Mouse (Mus musculus) colon, adult 2 months (tissue): Measurements from ENCODE around the gene Tex48. TPM values are rescaled to one million over a fixed set of nuclear protein-coding genes. Genes with fewer than 3 reads are reported as not detected.

Experiments
- polyA plus RNA-seq: library from polyadenylated mRNA; depleted of rRNA; stranded (reverse); fragments of >200 nt; gene quantifications from 2 replicates; pipeline ENCODE4 v1.2.3, GENCODE M21; 2012; rRNA removed

Gene Tex48
- polyA plus RNA-seq, result not detected in 2 replicates

DNA sequence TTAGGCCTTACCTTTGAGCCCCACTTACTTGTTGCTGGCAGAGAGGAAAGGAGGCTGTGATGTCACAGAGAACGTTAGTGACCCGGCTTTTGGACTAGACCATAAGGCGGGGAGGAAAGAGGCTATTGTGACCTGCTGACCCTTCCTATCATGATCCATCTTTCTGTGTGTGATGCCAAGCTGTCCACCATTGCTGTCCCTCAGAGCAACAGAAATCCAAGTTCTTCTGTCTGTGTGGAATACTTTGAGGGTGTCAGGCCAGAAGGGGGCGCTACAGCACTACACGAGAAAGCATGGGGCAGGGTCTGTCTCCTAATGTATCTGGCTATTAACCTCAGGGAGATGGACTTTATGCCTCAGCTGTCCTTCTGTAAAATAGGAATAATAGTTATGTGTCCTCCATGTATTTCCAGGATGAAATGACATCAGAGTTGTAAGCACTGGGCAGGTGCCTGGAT, at the start of gene Tex48:
Tex48 (minus strand) TSS at position 51 of the 458 bp plus-strand sequence.

DNA sequence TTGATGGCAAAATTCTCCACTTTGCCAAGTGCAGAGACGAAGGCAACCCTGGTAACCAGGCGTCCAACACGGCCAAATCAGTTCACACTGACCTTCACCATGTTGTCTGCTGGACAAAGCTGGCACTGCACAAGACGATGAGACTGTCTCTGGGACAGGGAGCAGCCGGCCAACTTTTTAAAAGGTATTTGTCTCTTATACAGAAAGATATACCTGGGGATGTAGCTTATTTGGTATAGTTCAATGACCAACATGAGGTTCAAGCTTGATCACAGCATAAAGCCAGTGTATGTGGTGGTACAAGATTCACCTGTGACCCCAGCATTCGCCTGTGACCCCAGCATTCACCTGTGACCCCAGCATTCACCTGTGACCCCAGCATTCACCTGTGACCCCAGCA, 41.1 kb upstream of the Tex48 start, which contains the start of gene Gm11214:
Gm11214 (minus strand) TSS at position 101 of the 400 bp plus-strand sequence.

DNA sequence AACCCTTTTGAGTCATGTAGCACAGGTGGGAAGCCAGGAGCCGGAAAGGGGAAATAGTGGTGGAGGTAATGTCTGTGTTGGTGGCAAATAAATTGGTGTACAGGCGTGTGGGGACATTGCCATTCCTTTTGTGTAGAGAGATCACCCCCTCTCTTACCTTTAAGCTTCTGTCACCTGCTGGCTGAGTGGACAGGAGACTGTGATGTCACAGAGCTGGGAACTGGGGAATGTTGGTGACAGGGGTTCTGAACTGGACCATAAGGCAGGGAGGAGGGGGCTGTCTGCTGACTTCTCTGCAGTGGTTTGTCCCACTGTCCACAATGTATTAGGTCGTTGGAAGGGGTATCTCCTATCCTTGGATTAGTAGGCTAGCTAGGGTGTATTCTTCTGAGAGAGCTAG, 17.3 kb downstream of the Tex48 start, which contains the start of gene Gm11213:
Gm11213 (minus strand) TSS at position 317 of the 400 bp plus-strand sequence.

DNA sequence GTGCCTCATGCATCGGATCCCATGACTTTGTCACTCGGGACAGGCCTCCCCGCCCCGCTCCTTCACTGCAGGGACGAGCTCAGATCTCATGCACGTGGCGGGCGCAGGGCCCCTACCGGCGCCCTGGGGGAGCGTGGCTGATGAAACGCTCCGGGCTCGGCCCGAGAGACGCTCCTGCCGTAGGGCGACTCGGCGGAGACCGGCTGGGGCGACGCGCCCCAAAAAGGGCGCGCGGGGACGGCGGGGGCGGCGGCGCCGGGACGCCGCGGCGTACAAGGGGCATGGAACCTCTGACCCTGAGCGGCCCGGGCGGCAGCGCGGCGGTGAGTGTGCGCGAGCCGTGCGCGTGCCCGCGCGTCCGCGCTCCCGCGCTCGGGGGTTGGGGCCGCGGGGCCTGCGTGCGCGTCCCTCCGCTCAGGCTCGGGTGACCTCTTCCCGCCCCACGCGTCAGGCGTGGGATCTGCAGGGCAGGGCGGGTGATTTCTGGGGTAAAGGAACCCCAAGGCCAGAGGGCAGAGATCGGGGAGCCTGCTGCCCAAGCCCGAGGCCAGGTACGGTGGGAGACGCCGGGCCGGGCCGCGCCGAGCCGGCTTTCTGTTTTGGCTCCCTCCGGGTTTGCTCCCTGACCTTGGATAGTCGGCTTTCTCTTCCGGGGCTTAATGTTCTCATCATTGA, 63.7 kb downstream of the Tex48 start, which contains the start of gene Tmem268:
Tmem268 (plus strand) TSS at position 375 of the 675 bp plus-strand sequence.

Other genes starting within 250 kb of the Tex48 start
- 5.4 and 7.6 TPM in 2 replicates for gene Akna, start 219.1 kb downstream of the Tex48 start, polyA plus RNA-seq
- 28.9 and 31.8 TPM in 2 replicates for gene Whrn, start 126.4 kb downstream of the Tex48 start, polyA plus RNA-seq
- gene Atp6v1g1, start 77.7 kb downstream of the Tex48 start, polyA plus RNA-seq, result 36.6 and 43.5 TPM in 2 replicates
- 15.3 and 15.8 TPM in 2 replicates for gene Tmem268, start 63.6 kb downstream of the Tex48 start, polyA plus RNA-seq
- gene Gm11213, start 17.2 kb downstream of the Tex48 start, polyA plus RNA-seq, result not detected in 2 replicates
- gene Gm11214, start 41.0 kb upstream of the Tex48 start, polyA plus RNA-seq, result not detected in 2 replicates
- 0.30 and 0.36 TPM in 2 replicates for gene Tnfsf15, start 122.7 kb upstream of the Tex48 start, polyA plus RNA-seq
- gene Tnfsf8, start 238.9 kb upstream of the Tex48 start, polyA plus RNA-seq, result 0.03 TPM in 1 of 2 replicates, not detected in the other